Mouse (Mus musculus) frontal cortex, postnatal 14 days (tissue): ENCODE results near the gene Etfbkmt.
"Not testable (repeated sequence)": the region's sequence is repeated elsewhere in the genome, so short reads cannot be mapped to it uniquely, and the experiment has no call there.

ENCODE experiments used
- DNase-seq, 2 experiments: peaks; one replicate each; pipeline ENCODE4 v3.0.0; 2022; ENCODE audit warnings: low spot score in 2 of 2

Etfbkmt gene

GRCm38 (mm10) chr6:149184007-149184406 is 44.4 kb downstream of the Etfbkmt start:
- DNase-seq, result no peak

DNA sequence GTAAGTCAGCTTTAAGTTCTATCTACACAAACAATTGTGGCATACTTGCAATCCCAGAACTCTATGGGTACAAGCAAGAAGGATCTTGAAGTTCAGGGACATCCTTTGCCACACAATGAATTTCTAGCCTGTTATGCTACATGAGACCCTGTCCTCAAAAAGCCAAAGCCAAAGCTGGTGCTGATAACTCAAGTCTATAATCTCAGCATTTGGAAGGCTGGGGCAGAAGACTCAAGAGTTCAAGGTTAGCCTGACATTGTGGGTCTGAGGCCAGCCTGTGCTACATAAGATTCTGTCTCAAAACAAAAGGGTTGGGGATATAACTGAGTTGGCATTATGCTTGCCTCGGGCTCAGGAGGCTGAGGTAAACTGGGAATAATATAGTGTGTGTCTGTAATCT is 47.7 kb downstream of the Etfbkmt start:
- DNase-seq, result no peak

DNA sequence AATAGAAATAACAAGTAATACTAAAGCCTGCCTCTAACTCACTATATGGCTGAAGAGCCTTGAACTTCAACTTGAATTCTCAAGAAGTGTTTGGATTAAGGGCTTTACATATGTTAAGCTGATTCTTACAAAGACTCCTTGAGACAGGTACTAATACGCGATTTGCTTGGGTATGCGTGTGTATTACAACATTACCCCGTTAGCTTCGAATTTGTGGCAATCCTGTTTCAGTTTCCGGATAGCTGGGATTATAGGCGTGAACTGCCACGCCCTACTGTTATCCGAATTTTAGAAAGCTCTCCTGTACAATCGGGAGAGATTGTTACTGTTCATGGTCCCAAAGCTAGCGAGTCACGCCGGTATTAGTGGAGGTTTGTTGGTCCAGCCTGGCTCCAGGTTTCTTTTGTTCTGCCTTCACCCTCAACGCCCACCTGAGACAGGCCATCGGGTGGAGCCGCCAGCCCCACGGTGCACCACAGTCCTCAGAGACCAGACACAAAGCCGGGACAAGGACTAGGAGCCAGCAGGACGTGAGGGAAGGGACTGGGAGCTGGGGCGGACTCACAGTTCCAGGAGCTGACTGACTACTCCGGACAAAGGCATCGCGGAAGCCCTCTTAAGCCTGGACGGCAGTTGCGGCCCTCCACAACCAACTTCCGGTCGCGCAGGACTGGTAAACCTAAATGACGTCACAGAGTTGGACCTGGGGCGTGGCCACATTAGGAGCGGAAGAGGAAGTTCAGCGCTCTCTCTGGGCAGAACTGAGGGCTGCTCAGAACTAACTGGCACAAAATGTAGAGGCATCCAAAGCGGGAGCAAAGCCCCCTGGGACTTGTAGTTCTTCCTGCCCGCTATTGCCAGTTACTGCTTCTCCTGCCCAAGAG is 48.6 kb downstream of the Etfbkmt start, which contains the start of gene Amn1:
Amn1 (minus strand) TSS at position 672 of the 884 bp plus-strand sequence.
- peak; percentile 94 to 95 for DNase-seq

DNA sequence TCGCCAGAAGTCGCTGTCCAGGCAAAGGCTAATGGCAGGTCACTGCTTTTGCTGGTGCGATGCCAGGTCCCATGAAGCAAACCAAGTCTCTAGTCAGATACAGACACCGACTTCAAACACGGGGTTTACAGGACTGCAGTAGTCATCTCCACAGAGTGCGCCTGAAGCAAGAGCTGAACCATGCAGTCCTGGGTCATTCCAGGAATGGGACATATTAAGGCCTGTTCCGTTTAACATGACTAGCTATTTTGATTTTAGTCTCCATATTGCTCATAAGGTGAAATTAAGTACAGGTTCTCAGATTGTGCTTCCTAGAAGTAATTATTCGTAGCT is 49.2 kb downstream of the Etfbkmt start:
- DNase-seq, result no peak

- no peak for DNase-seq
Measured at GRCm38 (mm10) chr6:149189340-149189922, 49.8 kb downstream of the Etfbkmt start.

GRCm38 (mm10) chr6:149191951-149192350 is 52.3 kb downstream of the Etfbkmt start:
- not testable (repeated sequence) for DNase-seq

GRCm38 (mm10) chr6:149193276-149193905 is 53.7 kb downstream of the Etfbkmt start:
- no peak for DNase-seq

DNA sequence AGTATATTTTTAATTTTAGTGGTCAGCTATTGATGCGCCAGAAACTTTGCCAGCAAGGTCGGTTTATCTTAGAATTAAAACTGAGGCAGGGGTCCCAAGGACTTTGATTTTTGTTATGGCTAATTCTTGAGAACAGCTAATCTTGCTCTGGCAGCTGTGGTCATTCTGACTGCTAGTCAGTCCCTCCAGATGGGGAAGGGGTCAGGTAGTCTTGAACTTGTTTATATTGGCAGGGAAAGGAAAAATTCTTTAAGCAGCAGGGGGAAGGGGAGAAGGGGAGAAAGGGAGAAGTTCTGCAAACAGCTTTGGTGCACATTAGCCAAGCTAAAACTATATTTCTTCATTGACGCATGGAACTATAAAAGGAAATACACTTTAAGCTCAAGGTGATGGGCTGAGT is 57.5 kb downstream of the Etfbkmt start:
- DNase-seq, result no peak

- DNase-seq, result no peak
Measured at GRCm38 (mm10) chr6:149198572-149198971, 58.9 kb downstream of the Etfbkmt start.
